Mouse (Mus musculus): ENCODE data around the gene Meltf.
"Not testable (repeated sequence)": the region's sequence is repeated elsewhere in the genome, so short reads cannot be mapped to it uniquely, and the experiment has no call there.

The Meltf gene

DNA sequence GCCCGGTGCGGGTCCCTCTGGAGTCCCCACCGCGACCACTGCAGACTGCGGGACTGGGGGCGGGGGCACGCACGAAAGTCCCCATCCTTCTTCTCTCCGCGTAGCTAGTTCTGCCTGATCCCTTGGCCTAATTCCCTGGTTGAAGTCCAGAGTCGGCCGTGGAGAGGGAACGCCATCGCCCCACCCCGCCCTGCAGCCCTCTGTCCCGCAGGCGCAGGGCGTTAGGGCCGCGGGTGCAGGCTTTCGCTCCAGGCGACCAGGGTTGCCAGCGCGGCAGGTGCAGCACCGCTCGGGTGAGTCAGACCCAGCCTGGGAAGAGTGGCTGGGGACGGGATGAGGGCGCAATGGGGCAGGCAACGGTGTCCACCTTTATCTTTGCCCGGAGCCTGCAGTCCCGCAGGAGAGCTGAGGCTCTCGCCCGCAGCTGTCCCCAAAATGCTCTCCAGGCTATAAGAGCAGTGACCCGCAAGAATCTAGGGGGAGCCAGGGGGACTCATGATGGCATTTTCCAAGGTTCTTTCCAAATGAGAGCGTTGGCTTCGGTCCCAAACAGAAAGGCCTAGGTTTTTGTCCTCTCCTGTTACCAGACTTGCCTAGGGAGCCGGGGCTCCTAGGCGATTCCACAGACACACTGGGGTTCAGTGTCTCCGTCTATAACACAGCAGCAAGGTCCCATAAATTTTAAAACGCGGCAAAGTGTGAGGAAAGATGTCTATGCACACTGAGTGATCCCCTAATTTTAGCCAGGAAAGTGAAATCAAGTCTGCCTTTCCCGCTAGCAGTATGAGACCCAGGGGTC, 55.3 kb downstream of the Meltf start, which contains the start of gene Pigz:
Pigz (plus strand) TSS at position 101 of the 799 bp plus-strand sequence.
- no peak for DNase-seq (ENCODE audit: low spot score in 2 of 2)

GRCm38 (mm10) chr16:31934550-31935010, 56.0 kb downstream of the Meltf start:
- DNase-seq (ENCODE audit: low spot score in 2 of 2) = no peak

DNA sequence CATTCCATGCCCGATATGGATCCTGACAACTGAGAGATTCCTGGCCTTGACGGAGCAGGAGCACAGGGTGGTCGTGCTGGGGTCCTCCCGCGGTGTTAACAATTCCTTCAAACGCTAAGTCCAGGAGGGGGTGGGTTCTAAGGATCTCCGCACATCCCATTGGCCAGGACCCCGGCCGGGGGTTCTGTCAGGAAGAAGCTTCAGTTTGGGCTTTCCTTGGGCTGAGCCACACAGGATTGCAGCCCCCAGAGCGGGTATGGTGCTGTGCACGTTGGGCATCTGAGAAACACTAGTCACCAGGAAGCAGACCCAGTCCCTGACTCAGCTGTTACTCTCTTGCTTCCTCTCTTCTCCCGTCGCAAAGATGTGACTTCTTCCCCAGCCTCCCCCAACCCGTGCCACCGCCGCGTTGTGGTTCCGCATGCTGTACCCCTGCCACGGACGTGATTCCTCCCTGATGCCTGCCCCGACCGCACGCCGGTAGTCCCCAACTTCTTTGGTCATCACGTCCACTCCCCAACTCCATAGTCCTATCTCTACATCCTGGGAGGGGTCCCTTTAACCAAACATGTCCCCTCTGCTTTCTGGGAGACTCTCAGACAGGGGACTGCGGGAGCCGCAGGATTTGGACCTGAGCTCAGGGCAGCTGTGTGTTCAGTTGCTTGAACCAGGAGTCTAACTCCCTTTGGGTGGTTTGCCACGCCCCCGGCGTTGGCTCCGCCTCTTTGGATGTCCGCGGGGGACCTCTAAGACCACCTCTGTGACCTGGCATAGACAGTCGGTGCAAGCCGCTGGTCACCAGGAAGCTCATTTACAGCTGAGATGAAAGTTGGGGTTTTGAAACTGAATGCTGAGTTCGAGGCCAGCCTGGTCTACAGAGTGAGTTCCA, 56.7 kb downstream of the Meltf start:
- DNase-seq (ENCODE audit: low spot score in 2 of 2) = peak in 1 of 2 experiments; percentile 40

DNA sequence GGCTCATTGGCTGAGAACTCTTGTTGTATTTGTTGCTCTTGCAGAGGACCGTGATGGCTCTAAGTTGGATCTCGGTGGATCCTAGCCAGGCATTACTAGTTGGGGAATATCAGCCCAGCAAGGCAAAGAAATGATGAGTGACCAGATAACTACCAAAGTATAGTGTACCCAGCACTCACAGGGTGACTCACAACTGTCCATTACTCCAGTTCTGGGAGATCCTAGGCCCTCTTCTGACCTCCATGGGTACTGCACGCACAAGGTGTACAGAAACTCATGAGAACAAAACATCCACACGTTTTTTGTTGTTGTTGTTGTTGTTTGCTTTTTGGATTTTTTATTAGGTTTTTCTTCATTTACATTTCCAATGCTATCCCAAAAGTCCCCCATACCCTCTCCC, 58.0 kb downstream of the Meltf start:
- no peak for DNase-seq (ENCODE audit: low spot score in 2 of 2)

GRCm38 (mm10) chr16:31938856-31939255, 60.2 kb downstream of the Meltf start:
- no peak for DNase-seq (ENCODE audit: low spot score in 2 of 2)

DNA sequence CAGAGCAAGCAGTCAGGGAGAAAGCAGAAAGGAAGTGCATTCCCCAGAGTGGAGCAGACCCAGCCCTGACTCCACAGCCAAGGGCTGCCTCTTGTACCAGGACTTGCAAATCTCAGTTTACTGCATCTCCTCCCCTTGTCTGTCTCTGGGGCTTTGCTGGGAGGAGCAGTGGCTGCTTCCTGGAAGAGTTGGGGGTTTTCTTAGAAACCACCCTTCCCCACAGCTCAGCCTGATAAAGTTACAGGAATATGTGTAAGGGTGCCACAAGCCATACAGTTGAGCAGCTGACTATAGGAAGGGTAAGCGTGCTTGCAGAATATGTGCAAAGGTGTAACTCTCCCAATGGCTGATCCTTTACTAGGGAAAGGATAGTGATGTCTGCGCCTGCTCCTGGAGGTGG, 62.0 kb downstream of the Meltf start:
- DNase-seq (ENCODE audit: low spot score in 2 of 2) = no peak

DNA sequence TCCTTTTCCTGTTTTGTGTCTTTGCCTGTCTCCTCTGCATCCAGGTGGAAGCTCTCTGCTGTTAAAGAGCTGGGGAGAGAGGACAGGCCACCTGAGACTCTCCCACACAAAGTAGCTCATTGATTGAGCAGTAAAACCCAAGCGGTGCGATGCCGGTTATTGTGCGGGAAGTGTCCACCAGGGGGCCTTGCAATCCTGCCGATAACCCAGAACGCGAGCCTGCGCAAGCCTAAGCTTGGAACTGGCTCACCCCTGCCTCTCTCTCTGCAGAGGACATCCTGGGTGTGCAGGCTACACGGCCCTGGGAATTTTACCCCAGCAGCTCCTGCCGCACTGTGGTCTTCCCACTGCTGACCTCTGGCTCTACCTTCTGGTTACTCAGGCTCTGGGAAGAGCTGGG, 65.4 kb downstream of the Meltf start:
- DNase-seq (ENCODE audit: low spot score in 2 of 2) = peak in 1 of 2 experiments; percentile 79

DNA sequence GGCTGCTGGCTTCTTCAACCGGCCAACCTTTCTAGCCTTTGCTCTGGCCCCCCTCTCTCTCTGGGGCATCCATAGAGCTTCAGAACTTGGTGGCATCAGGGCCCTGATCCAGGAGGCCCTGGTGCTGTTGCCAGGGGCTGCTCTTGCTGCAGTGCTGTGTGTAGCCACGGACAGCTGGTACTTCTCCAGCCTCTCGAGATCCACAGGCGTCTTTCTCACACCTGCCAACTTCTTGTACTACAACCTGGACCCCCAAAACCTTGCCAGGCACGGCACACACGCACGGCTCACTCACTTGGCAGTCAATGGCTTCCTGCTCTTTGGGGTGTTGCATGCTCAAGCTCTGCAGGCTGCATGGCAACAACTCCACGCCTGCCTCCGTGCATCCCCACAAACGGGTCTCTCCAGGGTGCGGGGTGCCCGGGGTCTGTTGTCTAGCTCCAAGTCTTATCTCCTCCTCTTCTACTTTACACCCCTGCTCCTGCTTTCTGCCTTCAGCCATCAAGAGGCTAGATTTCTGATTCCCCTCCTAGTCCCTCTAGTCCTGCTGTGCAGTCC, 66.2 kb downstream of the Meltf start:
- DNase-seq (ENCODE audit: low spot score in 2 of 2) = no peak

GRCm38 (mm10) chr16:31945372-31945771, 66.8 kb downstream of the Meltf start:
- DNase-seq (ENCODE audit: low spot score in 2 of 2) = no peak

GRCm38 (mm10) chr16:31945986-31946385, 67.4 kb downstream of the Meltf start:
- not testable (repeated sequence) for DNase-seq (ENCODE audit: low spot score in 2 of 2)

GRCm38 (mm10) chr16:31947333-31947732, 68.7 kb downstream of the Meltf start:
- DNase-seq (ENCODE audit: low spot score in 2 of 2) = no peak

- no peak for DNase-seq (ENCODE audit: low spot score in 2 of 2)
Observed at GRCm38 (mm10) chr16:31947901-31948316, 69.3 kb downstream of the Meltf start.

DNA sequence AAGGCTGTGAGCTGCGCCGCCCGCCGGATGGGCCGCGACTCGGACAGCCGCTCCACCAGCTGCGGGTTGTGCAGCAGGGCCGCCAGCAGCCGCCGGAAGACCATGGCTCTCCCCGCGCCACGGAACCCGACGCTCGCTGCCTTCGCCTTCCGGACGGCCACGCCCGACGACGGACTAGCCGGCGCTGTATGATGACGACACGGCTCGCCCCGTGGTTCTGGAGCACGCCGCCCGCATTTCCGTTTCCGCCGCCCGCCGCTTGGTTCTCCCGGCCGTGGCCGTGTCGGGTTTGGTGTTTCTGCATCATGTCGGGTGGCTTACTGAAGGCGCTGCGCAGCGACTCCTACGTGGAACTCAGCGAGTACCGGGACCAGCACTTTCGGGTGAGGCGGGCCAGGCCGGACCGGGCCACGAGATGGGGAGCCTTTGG, 69.8 kb downstream of the Meltf start, which contains the start of the genes 0610012G03Rik and Ncbp2:
0610012G03Rik (minus strand) TSS at position 150 of the 430 bp plus-strand sequence.
Ncbp2 (plus strand) TSS at position 169 of the 430 bp plus-strand sequence.
- DNase-seq (ENCODE audit: low spot score in 2 of 2) = peak; percentile 89 to 96
